Mouse (Mus musculus) cerebral cortex, adult 2 months (tissue): ENCODE results near the gene Sfxn3.

Experiments used
- WGBS: fragments of 180-500 bp; shearing (Covaris S2); methylation state at CpG from one replicate; pipeline ENCODE4 v1.1.7; 2018; 5-methylcytosine and 5-hydroxymethylcytosine counted together

Gene Sfxn3

GRCm38 (mm10) chr19:45075323-45076035 is 28.2 kb downstream of the Sfxn3 start:
- 3% methylated on average over 32 of the region's 32 CpGs for WGBS

DNA sequence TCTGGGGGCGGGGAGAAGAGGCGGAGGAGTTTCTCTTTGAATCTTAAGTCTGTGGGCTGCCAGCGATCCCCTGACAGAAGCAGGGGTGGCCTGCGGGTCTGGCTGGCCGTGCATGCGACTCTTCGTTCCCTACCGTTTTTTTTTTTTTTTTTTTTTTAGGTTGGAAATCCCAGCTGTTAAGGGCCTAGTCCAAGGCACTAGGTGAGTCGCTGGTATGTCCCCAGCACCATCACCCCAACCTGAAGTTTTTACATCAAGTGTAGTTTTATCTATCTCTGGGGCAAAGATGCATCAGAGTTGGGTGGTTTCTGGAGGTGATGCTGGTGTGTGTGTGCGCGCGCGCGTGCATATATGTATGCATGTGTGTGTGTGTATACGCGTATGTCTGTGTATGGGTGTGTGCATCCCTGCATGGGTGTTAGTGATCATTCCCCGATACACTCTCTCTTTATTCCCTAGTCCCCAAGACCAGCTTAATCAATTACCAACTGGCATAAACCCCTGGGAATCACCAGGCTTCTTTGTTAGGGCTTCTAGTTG is 28.8 kb downstream of the Sfxn3 start:
- WGBS, result 24% methylated on average over 17 of the region's 17 CpGs

GRCm38 (mm10) chr19:45076586-45077510 is 29.5 kb downstream of the Sfxn3 start:
- 2% methylated on average over 62 of the region's 62 CpGs for WGBS

DNA sequence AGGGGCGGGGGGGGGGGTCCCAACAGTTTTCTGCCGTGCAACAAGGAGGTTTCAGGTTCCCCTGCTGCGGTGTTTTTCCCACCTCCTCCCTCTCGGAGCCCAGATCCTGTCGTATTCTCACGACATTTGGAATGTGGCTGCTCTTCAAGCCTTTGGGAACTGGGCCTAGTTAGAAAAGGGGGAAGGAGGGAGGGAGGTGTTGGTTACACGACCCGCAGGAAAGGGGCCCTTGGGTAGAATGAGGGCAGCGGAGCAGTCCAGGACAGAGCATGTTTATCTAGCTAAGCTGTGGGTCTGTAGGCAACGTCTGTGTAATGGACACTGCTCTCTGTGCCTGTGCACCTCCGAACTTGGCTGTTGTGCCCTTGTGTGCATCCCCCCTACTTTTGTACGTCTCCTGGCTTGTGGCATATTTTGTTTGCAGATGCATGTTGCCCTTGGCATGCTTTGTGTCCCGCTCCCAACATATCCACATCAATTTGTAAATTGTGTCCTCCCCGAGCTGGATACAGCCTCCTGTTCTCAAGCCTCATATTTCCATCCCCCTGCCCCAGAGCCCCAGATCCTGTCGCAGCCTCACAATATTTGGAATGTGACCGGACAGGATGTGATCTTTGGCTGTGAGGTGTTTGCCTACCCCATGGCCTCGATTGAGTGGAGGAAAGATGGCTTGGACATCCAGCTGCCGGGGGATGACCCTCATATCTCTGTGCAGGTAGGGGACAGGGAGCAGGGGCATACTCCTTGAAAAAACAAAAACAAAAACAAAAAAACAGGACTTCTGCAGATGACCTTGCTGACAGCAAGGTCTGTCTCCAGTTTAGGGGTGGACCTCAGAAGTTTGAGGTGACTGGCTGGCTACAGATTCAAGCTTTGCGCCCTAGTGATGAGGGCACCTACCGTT is 30.7 kb downstream of the Sfxn3 start:
- WGBS, result 28% methylated on average over 20 of the region's 20 CpGs

DNA sequence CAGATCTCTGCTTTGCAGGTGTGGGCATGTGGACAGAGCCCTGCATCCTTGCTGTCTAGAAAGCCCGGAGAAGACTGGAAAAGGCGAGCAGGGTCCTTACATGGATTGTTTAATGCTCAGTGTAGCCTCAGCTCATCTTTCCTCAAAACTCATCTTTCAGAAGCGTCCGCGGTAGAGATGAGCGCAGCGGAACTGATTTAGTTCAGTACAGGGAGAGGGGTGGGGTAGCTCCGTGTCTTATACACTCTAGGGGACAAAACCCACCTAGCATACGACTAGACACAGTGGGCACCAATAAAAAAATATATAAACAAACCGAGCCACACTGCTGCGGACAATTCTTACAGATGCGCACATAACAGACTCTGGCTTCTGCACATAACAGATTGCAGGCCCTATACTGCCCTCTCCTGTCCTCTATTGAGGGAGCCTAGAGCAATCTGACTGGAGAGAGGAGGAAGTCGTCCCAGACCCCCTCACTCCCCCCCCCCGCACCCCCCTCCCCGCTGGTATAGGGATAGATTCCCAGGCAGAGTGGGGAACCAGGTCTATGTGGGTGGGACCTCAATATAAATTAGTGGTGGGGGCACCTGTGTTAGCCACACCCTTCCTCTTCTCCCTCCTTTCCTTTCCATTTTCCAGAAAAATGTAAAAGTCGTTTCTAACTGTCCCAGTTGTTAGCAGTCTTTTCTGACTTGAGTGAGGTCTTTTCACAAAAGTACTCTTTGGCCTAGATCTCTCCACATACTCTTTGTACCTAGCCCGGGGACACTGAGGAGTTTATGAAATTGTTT is 31.9 kb downstream of the Sfxn3 start:
- 10% methylated on average over 17 of the region's 17 CpGs for WGBS

GRCm38 (mm10) chr19:45079769-45080515 is 32.6 kb downstream of the Sfxn3 start:
- WGBS, result 3% methylated on average over 45 of the region's 45 CpGs

DNA sequence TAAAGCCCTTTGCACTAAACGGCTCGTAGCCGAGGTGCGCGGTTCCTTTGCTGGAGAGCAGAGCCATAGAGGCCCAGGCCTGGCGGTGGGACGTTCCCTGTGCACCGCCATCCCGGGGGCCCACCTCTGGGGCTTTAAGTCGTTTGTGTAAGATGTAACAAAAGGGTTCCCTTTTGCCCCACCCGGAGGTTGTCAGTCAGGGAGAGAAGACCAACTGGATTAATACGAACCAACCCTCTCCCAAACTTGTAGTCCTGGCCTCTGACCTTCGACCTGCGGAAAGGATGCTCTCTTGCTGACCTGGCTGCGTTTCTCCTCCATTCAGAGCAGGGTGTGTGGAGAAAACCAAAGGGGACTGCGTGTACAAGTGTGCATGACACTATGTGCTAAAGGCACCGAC is 33.4 kb downstream of the Sfxn3 start:
- WGBS, result 6% methylated on average over 17 of the region's 17 CpGs

- 5% methylated on average over 5 of the region's 5 CpGs for WGBS
Measured at GRCm38 (mm10) chr19:45081279-45081678, 34.0 kb downstream of the Sfxn3 start.

DNA sequence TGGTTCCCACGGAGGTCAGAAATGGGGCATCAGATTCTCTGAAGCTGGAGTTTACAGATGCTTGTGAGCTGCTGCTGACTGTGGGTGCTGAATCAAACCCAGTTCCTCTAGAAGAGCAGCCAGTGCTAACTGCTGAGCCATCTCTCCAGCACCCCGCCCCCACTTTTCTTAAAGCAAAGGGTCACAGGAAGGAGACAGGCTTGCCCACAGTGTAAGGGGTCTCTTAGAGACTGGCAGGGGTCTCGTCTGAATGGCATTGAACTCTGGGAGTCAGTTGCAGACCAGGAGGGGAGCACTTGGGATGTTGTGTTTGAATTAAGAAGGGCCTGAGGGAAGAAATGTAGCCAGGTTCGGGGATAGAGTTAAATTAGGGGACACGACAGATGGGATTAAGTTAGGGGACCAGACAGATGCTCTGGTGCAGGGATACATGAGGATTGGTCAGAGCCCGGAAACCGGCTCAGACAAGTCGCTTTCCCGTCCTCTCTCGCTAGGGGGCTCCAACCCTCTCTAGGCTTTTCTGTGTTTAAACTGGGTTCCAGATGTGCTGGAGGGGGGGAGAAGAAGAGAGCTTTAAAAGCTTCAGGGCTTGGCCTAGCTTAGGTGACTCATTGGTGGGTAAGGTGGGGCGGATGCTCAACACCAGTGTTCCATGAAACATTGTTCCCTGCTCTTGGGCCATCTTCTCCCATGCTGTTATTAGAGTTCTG is 34.7 kb downstream of the Sfxn3 start:
- WGBS, result 22% methylated on average over 11 of the region's 11 CpGs

DNA sequence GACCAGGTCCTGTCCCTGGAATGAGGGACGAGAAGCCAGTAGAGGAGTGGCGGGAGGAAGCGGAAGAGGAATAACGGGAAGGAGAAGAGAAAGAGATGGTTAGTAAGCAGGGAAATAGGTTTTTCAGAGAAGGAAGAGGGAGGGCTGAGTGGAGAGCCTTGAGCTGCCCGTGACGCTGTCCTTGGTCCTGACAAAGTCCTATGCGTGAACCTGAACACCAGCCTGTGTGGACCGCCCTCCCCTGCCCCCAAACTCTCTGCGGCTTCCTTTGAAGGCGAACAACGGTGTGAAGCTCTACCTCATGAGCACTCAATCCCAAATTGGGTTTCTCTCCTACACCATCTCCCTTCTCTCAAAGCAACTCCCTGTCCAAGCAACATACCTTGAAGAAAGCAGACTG is 50.6 kb downstream of the Sfxn3 start:
- 53% methylated on average over 11 of the region's 11 CpGs for WGBS

GRCm38 (mm10) chr19:45100486-45101270 is 53.4 kb downstream of the Sfxn3 start:
- 77% methylated on average over 8 of the region's 8 CpGs for WGBS

DNA sequence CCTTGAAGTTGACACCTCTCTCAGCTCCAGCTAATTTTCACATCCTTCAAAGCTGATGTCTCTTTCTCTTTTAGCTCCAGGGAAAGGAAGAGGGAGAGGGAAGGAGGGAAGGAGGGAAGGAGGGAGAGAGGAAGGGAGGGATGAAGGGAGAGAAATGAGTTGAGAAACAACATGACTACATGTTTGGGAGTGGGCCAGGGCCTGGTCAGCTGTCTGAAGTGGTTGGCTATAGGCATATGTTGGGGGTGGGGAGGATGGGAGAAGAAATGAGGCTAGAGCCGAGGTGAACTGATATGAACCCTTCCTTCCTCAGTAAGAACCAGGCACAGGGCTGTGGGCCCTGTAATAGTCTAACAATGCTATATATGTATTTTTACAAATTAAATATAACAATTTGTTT is 58.3 kb downstream of the Sfxn3 start:
- WGBS, result 69% methylated on average over 1 of the region's 1 CpGs
